Mouse (Mus musculus) midbrain, embryonic 12.5 days (tissue): ENCODE measurements around the gene Hist1h2bh. TPM values are rescaled to one million over a fixed set of nuclear protein-coding genes. Genes with fewer than 3 reads are reported as not detected.
"Not testable (repeated sequence)": the region's sequence is repeated elsewhere in the genome, so short reads cannot be mapped to it uniquely, and the experiment has no call there.

Experiments used
- ATAC-seq: fragments of 200-750 bp; cut with Nextera tagmentation; 2 replicates; pipeline ENCODE4 v1.8.0; 2017; ENCODE audit warnings: low read depth, moderate TSS enrichment, moderate library complexity; ENCODE audit not compliant: low FRiP score
- H3K27ac ChIP-seq: fragments of 300-500 bp; sonication (generic); replicated peaks from 2 replicates; pipeline ENCODE4 v1.5.1; 2016; ENCODE audit warnings: mild to moderate bottlenecking
- H3K27me3 ChIP-seq: fragments of 300-500 bp; sonication (generic); 2 replicates; pipeline ENCODE4 v1.6.1; 2016; ENCODE audit warnings: mild to moderate bottlenecking
- H3K36me3 ChIP-seq: fragments of 300-500 bp; sonication (generic); 2 replicates; pipeline ENCODE4 v1.6.1; 2016
- H3K4me1 ChIP-seq: fragments of 300-500 bp; sonication (generic); 2 replicates; pipeline ENCODE4 v1.6.1; 2016
- H3K4me2 ChIP-seq: fragments of 300-500 bp; sonication (generic); replicated peaks from 2 replicates; pipeline ENCODE4 v1.6.1; 2016; ENCODE audit warnings: mild to moderate bottlenecking, moderate library complexity
- H3K4me3 ChIP-seq: fragments of 300-500 bp; sonication (generic); 2 replicates; pipeline ENCODE4 v1.5.1; 2016; ENCODE audit warnings: mild to moderate bottlenecking
- H3K9ac ChIP-seq: fragments of 300-500 bp; sonication (generic); replicated peaks from 2 replicates; pipeline ENCODE4 v1.6.1; 2016; ENCODE audit warnings: mild to moderate bottlenecking, moderate library complexity
- H3K9me3 ChIP-seq: fragments of 300-500 bp; sonication (generic); 2 replicates; pipeline ENCODE4 v1.6.1; 2016; ENCODE audit warnings: mild to moderate bottlenecking
- WGBS: fragments of 180-500 bp; shearing (Covaris S2); methylation state at CpG from one replicate; pipeline ENCODE4 v1.1.7; 2016; 5-methylcytosine and 5-hydroxymethylcytosine counted together
- polyA plus RNA-seq: library from polyadenylated mRNA; unstranded; fragments of >200 nt; fragmentation: Nextera tagmentation; extraction: Ambion mirVana; gene quantifications from 2 replicates; pipeline ENCODE4 v1.2.1, GENCODE M21; 2016

The Hist1h2bh gene
- polyA plus RNA-seq, 1 experiment from 2014 or later: 0.64 TPM

DNA sequence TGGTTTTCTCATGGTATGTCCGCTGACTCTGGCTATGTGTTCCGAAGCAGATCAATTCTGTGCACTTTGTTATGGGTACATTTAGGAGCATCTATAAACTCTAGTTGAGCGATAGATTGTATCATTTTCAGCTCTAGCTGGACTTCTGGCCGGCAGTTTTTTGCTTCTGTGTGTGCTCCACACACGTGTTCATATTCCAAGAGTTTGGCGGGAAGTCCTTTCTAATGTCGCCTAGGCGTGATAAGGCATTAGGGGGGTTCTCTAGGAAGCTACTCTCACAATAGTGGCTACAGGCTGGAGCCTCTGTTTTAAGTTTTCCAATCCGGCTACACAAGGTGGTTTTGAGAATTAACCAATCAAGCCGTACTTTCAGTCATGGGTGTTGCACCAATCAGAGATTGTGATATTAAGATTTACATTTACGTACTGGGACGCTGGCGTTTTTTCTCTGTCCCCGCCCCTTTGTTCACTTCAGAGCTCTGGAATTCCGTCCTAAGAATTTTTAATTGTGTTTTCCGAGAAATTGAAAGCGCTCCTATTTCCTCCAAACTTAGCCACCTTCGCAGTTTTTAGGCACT is 12.7 kb upstream of the Hist1h2bh start:
- Histone ChIP-seq H3K27me3 (no peaks in the 10 kb centered on the region), H3K4me3 (peak overlapping the region; percentile 59), H3K9ac (peak overlapping the region; percentile 75), H3K36me3 (no peaks in the 10 kb centered on the region), H3K27ac (peak overlapping the region; percentile 97), H3K9me3 (no peaks in the 10 kb centered on the region), H3K4me1 (peaks cover 20% of the 10 kb centered on the region), H3K4me2 (peak overlapping the region; percentile 98)
- peak; percentile 76 for ATAC-seq
- under 1% methylated on average over 18 of the region's 18 CpGs for WGBS

DNA sequence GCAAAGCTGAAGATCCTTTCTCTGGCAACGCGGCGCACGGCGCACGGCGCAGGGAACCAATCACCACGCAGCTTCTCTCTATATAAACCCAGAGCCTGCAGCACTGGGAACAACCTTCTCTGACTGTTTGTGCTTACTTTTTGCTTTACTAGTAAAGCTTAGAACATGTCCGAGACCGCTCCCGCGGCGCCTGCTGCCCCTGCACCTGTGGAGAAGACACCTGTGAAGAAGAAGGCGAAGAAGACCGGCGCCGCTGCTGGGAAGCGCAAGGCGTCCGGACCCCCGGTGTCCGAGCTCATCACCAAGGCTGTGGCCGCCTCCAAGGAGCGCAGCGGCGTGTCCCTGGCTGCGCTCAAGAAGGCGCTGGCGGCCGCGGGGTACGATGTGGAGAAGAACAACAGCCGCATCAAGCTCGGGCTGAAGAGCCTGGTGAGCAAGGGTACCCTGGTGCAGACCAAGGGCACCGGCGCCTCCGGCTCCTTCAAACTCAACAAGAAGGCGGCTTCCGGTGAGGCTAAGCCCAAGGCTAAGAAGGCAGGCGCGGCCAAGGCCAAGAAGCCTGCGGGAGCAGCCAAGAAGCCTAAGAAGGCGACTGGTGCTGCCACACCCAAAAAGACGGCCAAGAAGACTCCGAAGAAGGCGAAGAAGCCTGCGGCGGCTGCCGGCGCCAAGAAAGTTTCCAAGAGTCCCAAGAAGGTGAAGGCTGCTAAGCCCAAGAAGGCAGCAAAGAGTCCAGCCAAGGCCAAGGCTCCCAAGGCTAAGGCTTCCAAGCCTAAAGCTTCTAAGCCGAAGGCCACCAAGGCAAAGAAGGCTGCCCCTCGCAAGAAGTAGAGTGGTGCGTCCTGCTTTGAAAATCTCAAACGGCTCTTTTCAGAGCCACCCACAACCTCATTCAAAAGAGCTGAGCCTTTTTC is 12.0 kb upstream of the Hist1h2bh start:
- peak overlapping the region; percentile 98 for H3K4me2 ChIP-seq
- peak; percentile 86 for ATAC-seq
- WGBS: under 1% methylated on average over 54 of the region's 54 CpGs
- H3K27me3 ChIP-seq: no peaks in the 10 kb centered on the region
- peaks cover 22% of the 10 kb centered on the region for H3K4me1 ChIP-seq
- H3K4me3 ChIP-seq: peak overlapping the region; percentile 59
- H3K9me3 ChIP-seq: no peaks in the 10 kb centered on the region
- H3K27ac ChIP-seq: peak overlapping the region; percentile 97
- peak overlapping the region; percentile 75 for H3K9ac ChIP-seq
- no peaks in the 10 kb centered on the region for H3K36me3 ChIP-seq

DNA sequence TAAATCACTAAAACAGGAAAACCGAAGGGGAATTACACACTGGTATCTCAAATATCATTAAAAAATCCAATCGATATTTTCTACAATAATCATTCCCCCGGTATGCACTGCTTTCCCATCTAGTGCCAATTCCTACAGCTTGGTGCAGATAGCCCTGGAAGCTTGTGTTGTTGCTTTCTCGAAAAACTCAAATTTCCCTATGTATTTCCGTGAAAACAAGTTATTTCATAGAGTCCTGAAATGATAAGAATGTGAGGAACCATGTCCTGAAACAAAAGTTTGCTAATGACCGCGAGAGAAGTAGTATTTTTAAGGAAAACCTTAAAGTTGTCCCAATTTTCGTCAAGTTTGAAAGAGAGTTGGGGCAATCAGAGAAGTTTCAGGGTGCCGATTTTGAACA is 11.2 kb upstream of the Hist1h2bh start:
- Histone ChIP-seq H3K27me3 (no peaks in the 10 kb centered on the region), H3K4me2 (peak overlapping the region; percentile 98), H3K4me1 (peaks cover 22% of the 10 kb centered on the region), H3K4me3 (peak overlapping the region; percentile 59), H3K36me3 (no peaks in the 10 kb centered on the region), H3K27ac (peak overlapping the region; percentile 97), H3K9ac (peak overlapping the region; percentile 75; the same call in 1 of the 2 replicates), H3K9me3 (no peaks in the 10 kb centered on the region)
- WGBS: 26% methylated on average over 9 of the region's 9 CpGs
- ATAC-seq: no peak

DNA sequence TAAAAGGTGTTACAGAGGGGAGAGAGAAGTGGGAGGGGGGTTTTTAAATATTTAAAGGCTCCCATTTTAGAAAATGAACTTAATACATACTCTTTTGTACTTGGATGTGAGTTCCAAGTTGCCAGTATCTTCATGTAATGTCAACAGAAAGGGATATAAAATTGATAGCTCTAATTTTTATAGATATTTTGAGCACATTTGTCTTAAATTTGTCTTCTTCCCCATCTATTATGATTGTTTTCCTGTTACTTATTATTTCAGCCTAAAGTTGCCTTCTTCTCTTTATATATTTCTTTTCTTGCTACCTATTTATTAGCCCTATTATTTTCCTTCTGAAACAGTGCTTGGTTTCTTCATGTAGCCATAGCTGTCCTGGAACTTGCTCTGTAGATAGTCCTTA is 9.8 kb upstream of the Hist1h2bh start, which contains the start of gene Hist1h1d:
Gene Hist1h1d, plus strand, starts transcription at position 301 of the 400 bp plus-strand sequence.
- H3K4me3 ChIP-seq: no peak within 1 kb of the TSS

DNA sequence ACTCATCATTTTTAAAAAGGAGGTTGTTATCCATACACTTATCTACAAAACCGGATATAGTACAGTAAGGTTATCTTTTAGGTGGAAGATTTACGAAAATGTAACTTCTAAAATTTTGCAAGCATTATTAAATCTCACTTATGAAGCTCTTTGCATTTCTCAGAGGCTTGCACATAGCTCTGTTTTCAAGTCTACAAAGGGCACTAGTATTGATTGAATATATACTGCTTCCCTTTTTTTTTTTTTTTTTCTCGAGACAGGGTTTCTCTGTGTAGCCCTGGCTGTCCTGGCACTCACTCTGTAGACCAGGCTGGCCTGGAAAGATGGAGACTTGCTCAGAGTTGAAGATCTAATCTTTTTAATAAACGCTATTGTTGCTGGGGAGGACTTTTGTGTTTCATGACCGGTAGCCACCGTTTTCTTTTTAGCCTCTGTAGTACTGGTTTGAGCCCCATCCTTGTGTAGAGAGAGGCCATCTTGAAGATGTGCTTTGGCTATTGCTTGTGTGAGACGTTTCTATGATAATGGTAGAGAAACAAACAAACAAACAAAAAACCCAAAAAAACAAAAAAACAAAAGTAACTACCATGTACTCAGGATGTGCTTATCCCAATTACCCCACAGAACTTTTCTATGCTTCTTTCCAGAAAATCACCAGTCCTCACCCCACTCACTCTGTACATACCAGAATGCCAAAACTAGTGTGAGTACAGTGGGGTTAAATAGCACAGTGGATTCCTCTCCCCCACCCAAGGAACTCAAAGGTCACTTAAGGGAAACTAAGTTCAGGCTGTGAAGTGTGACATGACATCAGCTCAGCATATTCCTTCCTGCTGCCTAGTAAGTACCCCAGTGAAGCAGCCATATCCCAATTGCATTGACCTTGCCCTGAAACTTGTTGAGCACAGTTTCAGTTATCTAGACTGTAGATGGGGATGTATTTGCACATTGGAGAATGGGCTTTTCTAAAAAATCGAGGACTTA is 9.0 kb upstream of the Hist1h2bh start:
- peak overlapping the region; percentile 89 for H3K27ac ChIP-seq
- no peak overlapping the region; the same call in 1 of the 2 replicates for H3K9ac ChIP-seq
- peak overlapping the region; percentile 58 for H3K4me2 ChIP-seq
- no peaks in the 10 kb centered on the region for H3K36me3 ChIP-seq
- no peaks in the 10 kb centered on the region for H3K9me3 ChIP-seq
- no peaks in the 10 kb centered on the region for H3K27me3 ChIP-seq
- H3K4me1 ChIP-seq: peaks cover 22% of the 10 kb centered on the region
- WGBS: 51% methylated on average over 8 of the region's 8 CpGs
- H3K4me3 ChIP-seq: peak overlapping the region; percentile 45
- ATAC-seq: no peak

More for the DNA sequence above, 9.8 kb upstream of the Hist1h2bh start, which contains the start of gene Hist1h1d:
- Histone ChIP-seq H3K27me3 (no peaks in the 10 kb centered on the region), H3K4me1 (peaks cover 22% of the 10 kb centered on the region), H3K9me3 (no peaks in the 10 kb centered on the region), H3K36me3 (no peaks in the 10 kb centered on the region), H3K9ac (no peak within 1 kb of the TSS), H3K4me2 (peak within 1 kb of the TSS; percentile 98), H3K27ac (peak within 1 kb of the TSS; percentile 97)
- ATAC-seq: no peak

DNA sequence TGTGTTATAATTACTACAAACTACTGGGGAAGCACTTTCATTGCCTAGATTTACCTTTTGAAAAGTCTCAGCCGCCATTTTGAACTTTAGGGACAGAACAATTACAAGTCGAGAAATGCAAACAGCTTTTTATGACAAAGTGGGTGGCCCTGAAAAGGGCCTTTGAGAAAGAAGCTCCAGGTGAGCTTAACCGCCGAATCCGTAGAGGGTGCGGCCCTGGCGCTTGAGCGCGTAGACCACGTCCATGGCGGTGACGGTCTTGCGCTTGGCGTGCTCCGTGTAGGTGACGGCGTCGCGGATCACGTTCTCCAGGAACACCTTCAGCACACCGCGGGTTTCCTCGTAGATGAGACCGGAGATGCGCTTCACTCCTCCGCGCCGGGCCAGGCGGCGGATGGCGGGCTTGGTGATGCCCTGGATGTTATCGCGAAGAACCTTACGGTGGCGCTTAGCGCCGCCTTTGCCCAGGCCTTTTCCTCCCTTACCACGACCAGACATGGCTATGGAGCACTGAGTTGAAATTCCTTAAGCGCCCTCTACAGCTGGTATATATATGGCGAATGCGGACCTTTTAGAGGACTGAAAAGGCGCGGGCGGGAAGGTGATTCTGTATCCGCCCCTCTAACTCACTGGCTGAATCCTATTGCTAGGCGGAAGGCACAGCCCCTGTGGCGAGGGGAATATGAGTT is 8.1 kb upstream of the Hist1h2bh start, which contains the start of gene Hist1h4f:
Gene Hist1h4f, minus strand, starts transcription at position 503 of the 689 bp plus-strand sequence.
- WGBS: under 1% methylated on average over 47 of the region's 47 CpGs
- H3K27ac ChIP-seq: peak within 1 kb of the TSS; percentile 89
- H3K9ac ChIP-seq: peak within 1 kb of the TSS; percentile 53
- H3K4me3 ChIP-seq: peak within 1 kb of the TSS; percentile 45
- not testable (repeated sequence) for H3K36me3 ChIP-seq, H3K27me3 ChIP-seq, H3K9me3 ChIP-seq
- peaks cover 17% of the 10 kb centered on the region for H3K4me1 ChIP-seq
- peak; percentile 86 for ATAC-seq
- H3K4me2 ChIP-seq: peak within 1 kb of the TSS; percentile 58

DNA sequence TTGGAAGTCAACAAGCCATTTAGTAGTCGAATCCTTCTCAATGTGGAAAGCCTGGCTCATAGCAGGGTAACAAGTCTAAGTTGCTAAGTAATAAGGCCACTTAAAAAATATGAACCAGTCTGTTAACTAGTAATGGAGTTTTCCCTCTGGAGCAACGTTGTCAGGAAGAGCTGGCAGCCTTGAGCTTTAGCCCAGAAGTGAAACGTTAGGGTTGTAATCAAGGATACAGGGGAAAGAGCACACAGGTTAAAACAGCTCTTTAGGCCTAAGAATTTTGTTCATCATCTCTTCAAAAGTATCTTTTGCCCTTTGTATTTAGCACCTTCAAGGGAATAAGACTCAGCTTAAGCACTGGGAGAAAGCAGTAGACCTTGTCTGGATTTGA is 7.6 kb upstream of the Hist1h2bh start:
- peak overlapping the region; percentile 53 for H3K9ac ChIP-seq
- peak overlapping the region; percentile 45 for H3K4me3 ChIP-seq
- 9% methylated on average over 3 of the region's 3 CpGs for WGBS
- H3K4me2 ChIP-seq: peak overlapping the region; percentile 58
- peaks cover 17% of the 10 kb centered on the region; the same call in 1 of the 2 replicates for H3K4me1 ChIP-seq
- no peaks in the 10 kb centered on the region for H3K27me3 ChIP-seq
- H3K27ac ChIP-seq: peak overlapping the region; percentile 89
- H3K36me3 ChIP-seq: no peaks in the 10 kb centered on the region
- H3K9me3 ChIP-seq: no peaks in the 10 kb centered on the region
- no peak for ATAC-seq

DNA sequence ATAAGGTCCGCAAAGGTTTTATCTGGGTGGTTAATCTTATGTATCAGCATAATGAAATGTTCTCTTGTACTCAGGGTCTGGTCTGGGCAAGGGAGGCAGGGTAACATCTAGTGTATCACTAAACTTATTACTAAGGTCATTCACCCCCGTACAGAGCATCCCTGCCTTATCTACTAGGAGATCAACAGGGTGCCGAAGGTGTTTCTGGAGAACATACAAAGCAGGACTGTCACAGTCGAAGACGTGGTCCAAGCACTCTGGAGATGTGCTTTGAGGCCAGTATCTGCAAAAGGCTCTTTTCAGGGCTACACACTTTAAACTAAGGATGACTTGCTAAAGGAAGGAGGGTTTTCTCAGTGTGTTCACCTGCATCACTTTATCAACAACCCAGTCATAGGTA is 3.5 kb upstream of the Hist1h2bh start:
- ATAC-seq: no peak
- H3K4me3 ChIP-seq: no peak overlapping the region
- no peaks in the 10 kb centered on the region for H3K9me3 ChIP-seq
- H3K9ac ChIP-seq: no peak overlapping the region
- no peaks in the 10 kb centered on the region for H3K27me3 ChIP-seq
- no peak overlapping the region for H3K4me2 ChIP-seq
- peaks cover 9% of the 10 kb centered on the region for H3K4me1 ChIP-seq
- H3K27ac ChIP-seq: peak overlapping the region; percentile 56; the same call in 1 of the 2 replicates
- WGBS: 82% methylated on average over 5 of the region's 5 CpGs
- no peaks in the 10 kb centered on the region for H3K36me3 ChIP-seq

DNA sequence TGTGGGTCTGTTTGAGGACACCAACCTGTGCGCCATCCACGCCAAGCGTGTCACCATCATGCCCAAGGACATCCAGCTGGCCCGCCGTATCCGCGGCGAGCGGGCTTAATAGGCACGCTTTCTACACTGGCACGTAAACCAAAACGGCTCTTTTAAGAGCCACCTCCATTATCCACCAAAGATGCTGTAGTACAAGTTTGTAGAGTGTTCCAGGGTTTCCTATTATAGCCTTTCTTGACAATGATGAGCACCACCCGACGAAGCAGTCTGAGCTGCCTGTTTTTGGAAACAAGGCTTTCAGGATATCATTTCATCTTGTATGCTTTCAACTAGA is 1.6 kb upstream of the Hist1h2bh start:
- Histone ChIP-seq H3K4me3 (peak overlapping the region; percentile 51), H3K27ac (peak overlapping the region; percentile 92), H3K9ac (peak overlapping the region; percentile 59), H3K4me2 (peak overlapping the region; percentile 63)
- 0% methylated on average over 11 of the region's 14 CpGs for WGBS
- not testable (repeated sequence) for H3K9me3 ChIP-seq, H3K36me3 ChIP-seq, H3K27me3 ChIP-seq, ATAC-seq, H3K4me1 ChIP-seq

DNA sequence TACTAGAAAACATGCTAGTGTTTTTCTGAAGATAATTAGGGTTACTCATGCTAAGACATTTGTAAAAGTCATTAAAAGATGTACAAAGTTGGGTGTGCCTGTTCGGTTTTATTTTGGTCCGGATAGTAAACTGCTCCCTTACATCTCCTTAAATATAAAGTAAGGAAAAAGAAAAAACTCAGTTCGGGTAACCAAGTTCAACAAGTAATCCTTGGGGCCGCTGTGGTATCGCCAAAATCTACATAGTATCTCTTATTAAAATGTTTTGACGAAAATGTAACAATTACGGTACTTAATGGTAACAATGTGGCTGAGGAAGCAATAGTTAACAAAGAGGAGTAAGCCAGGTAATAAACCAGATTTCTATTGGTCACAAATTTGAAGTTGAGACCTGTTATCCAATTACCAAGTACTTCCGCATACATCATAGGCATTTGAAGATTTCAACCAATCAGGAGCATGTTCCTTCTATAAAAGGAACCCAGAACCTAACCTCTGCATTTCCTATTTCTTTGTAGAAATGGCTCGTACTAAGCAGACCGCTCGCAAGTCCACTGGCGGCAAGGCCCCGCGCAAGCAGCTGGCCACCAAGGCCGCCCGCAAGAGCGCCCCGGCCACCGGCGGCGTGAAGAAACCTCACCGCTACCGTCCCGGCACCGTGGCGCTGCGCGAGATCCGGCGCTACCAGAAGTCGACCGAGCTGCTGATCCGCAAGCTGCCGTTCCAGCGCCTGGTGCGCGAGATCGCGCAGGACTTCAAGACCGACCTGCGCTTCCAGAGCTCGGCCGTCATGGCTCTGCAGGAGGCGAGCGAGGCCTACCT is 984 bp upstream of the Hist1h2bh start, which contains the start of gene Hist1h3f:
Gene Hist1h3f, plus strand, starts transcription at position 88 of the 822 bp plus-strand sequence.
- peak; percentile 94 for ATAC-seq

More for the DNA sequence above, 984 bp upstream of the Hist1h2bh start, which contains the start of gene Hist1h3f:
- Histone ChIP-seq H3K27ac (peak within 1 kb of the TSS; percentile 92), H3K9ac (peak within 1 kb of the TSS; percentile 59), H3K4me2 (peak within 1 kb of the TSS; percentile 63), H3K4me1 (peaks cover 6% of the 10 kb centered on the region), H3K9me3 (no peaks in the 10 kb centered on the region), H3K36me3 (no peaks in the 10 kb centered on the region), H3K4me3 (peak within 1 kb of the TSS; percentile 51), H3K27me3 (no peaks in the 10 kb centered on the region)
- 1% methylated on average over 24 of the region's 45 CpGs for WGBS
